Mouse (Mus musculus): ENCODE measurements around the gene Tedc2.
A peak's percentile ranks its signal among the peaks of the same experiment; 100 is the strongest.

Gene Tedc2

GRCm38 (mm10) chr17:24193769-24194168 is 26.9 kb downstream of the Tedc2 start:
- DNase-seq (ENCODE audit: low spot score in 2 of 2): no peak

GRCm38 (mm10) chr17:24193268-24193667 is 27.4 kb downstream of the Tedc2 start:
- no peak for DNase-seq (ENCODE audit: low spot score in 2 of 2)

GRCm38 (mm10) chr17:24192848-24193247 is 27.8 kb downstream of the Tedc2 start:
- no peak for DNase-seq (ENCODE audit: low spot score in 2 of 2)

- no peak for DNase-seq (ENCODE audit: low spot score in 2 of 2)
Measured at GRCm38 (mm10) chr17:24191481-24191880, 29.2 kb downstream of the Tedc2 start.

- DNase-seq (ENCODE audit: low spot score in 2 of 2): no peak
Measured at GRCm38 (mm10) chr17:24190934-24191333, 29.7 kb downstream of the Tedc2 start.

GRCm38 (mm10) chr17:24174259-24174658 is 46.4 kb downstream of the Tedc2 start:
- no peak for DNase-seq (ENCODE audit: low spot score in 2 of 2)

- DNase-seq (ENCODE audit: low spot score in 2 of 2): peak; percentile 45 to 72
Measured at GRCm38 (mm10) chr17:24173423-24173822, 47.2 kb downstream of the Tedc2 start.

GRCm38 (mm10) chr17:24171738-24172137 is 48.9 kb downstream of the Tedc2 start:
- no peak for DNase-seq (ENCODE audit: low spot score in 2 of 2)

GRCm38 (mm10) chr17:24170729-24171128 is 49.9 kb downstream of the Tedc2 start:
- no peak for DNase-seq (ENCODE audit: low spot score in 2 of 2)

- no peak for DNase-seq (ENCODE audit: low spot score in 2 of 2)
Measured at GRCm38 (mm10) chr17:24170125-24170524, 50.5 kb downstream of the Tedc2 start.

GRCm38 (mm10) chr17:24169317-24170065 is 51.2 kb downstream of the Tedc2 start, which contains the start of gene Atp6v0c:
Gene Atp6v0c, minus strand, starts transcription at chr17:24169702.
- DNase-seq (ENCODE audit: low spot score in 2 of 2): peak; percentile 87 to 91

GRCm38 (mm10) chr17:24168590-24169277 is 51.9 kb downstream of the Tedc2 start:
- peak; percentile 40 to 61 for DNase-seq (ENCODE audit: low spot score in 2 of 2)

- DNase-seq (ENCODE audit: low spot score in 2 of 2): no peak
Measured at GRCm38 (mm10) chr17:24167891-24168505, 52.7 kb downstream of the Tedc2 start.

GRCm38 (mm10) chr17:24167120-24167519 is 53.5 kb downstream of the Tedc2 start:
- no peak for DNase-seq (ENCODE audit: low spot score in 2 of 2)
